Mouse (Mus musculus) myocyte (in vitro differentiated cells): ENCODE data around the gene Ssbp3. TPM values are rescaled to one million over a fixed set of nuclear protein-coding genes. Genes with fewer than 3 reads are reported as not detected.
A peak's percentile ranks its signal among the peaks of the same experiment; 100 is the strongest.

Experiments used
- H3K27me3 ChIP-seq: one replicate; pipeline ENCODE4 v1.6.1; 2011; ENCODE audit not compliant: control insufficient read depth, insufficient read depth, insufficient read length
- H3K36me3 ChIP-seq: one replicate; pipeline ENCODE4 v1.6.1; 2011; ENCODE audit not compliant: control insufficient read depth, insufficient read depth
- H3K4me2 ChIP-seq: one replicate; pipeline ENCODE4 v1.6.1; 2011; ENCODE audit warnings: low read depth, control low read depth
- H3K4me3 ChIP-seq: one replicate; pipeline ENCODE4 v1.5.1; 2011; ENCODE audit warnings: mild to moderate bottlenecking, control low read depth, moderate library complexity
- H3K79me2 ChIP-seq: one replicate; pipeline ENCODE4 v1.6.1; 2011; ENCODE audit not compliant: control insufficient read depth, insufficient read depth
- H3ac ChIP-seq: one replicate; pipeline ENCODE4 v1.6.1; 2011; ENCODE audit not compliant: control insufficient read depth, insufficient read length
- E2F4 ChIP-seq: IDR thresholded peaks from one replicate; pipeline ENCODE4 v1.6.1; 2011; ENCODE audit warnings: mild to moderate bottlenecking, control low read depth, moderate library complexity; ENCODE audit not compliant: insufficient read depth
- MAX ChIP-seq: IDR thresholded peaks from one replicate; pipeline ENCODE4 v1.6.1; 2011; ENCODE audit warnings: low read depth, mild to moderate bottlenecking, control low read depth
- MYOD1 ChIP-seq, 3 experiments: IDR thresholded peaks; one replicate each; pipeline ENCODE4 v1.6.1; 2011; ENCODE audit warnings: control low read depth in 2 of 3, low read depth in 2 of 3, mild to moderate bottlenecking in 2 of 3, moderate library complexity in 1 of 3; ENCODE audit not compliant: insufficient read length in 2 of 3, control insufficient read depth in 1 of 3
- MYOG ChIP-seq, 3 experiments: IDR thresholded peaks; one replicate each; pipeline ENCODE4 v1.6.1; 2011; ENCODE audit warnings: control low read depth in 2 of 3, low read depth in 2 of 3, mild to moderate bottlenecking in 2 of 3; ENCODE audit not compliant: insufficient read length in 2 of 3, control insufficient read depth in 1 of 3, insufficient read depth in 1 of 3
- POLR2A ChIP-seq: IDR thresholded peaks from one replicate; pipeline ENCODE4 v1.6.1; 2011; ENCODE audit warnings: low read depth, mild to moderate bottlenecking, control low read depth, moderate library complexity; ENCODE audit not compliant: insufficient read length
- POLR2AphosphoS2 ChIP-seq: IDR thresholded peaks from one replicate; pipeline ENCODE4 v1.6.1; 2011; ENCODE audit warnings: low read depth, control low read depth; ENCODE audit not compliant: insufficient read length
- REST ChIP-seq: IDR thresholded peaks from one replicate; pipeline ENCODE4 v1.6.1; 2011; ENCODE audit warnings: mild to moderate bottlenecking, control low read depth, moderate library complexity; ENCODE audit not compliant: insufficient read depth, insufficient read length
- SRF ChIP-seq: IDR thresholded peaks from one replicate; pipeline ENCODE4 v1.6.1; 2011; ENCODE audit warnings: low read depth; ENCODE audit not compliant: control insufficient read depth, insufficient read length
- TCF12 ChIP-seq: IDR thresholded peaks from one replicate; pipeline ENCODE4 v1.6.1; 2011; ENCODE audit warnings: mild to moderate bottlenecking, control low read depth; ENCODE audit not compliant: poor library complexity, insufficient read depth, severe bottlenecking
- TCF3 ChIP-seq: IDR thresholded peaks from one replicate; pipeline ENCODE4 v1.6.1; 2011; ENCODE audit warnings: low read depth, control low read depth; ENCODE audit not compliant: insufficient read length
- USF1 ChIP-seq: IDR thresholded peaks from one replicate; pipeline ENCODE4 v1.6.1; 2011; ENCODE audit warnings: low read depth, mild to moderate bottlenecking, control low read depth, moderate library complexity
- polyA plus RNA-seq: library from polyadenylated mRNA; unstranded; fragments of >200 nt; fragmentation: generic; extraction: Trizol; gene quantifications from one replicate; pipeline ENCODE4 v1.2.1, GENCODE M21; 2012; ENCODE audit warnings: missing spikeins

The Ssbp3 gene
- polyA plus RNA-seq, 1 experiment: 59.4 TPM

- TF ChIP-seq MYOG (IDR thresholded peaks at IDR 0.05; ENCODE audit: control insufficient read depth in 1 of 3, insufficient read depth in 1 of 3, insufficient read length in 2 of 3, low read depth in 2 of 3): no peak
- TF ChIP-seq POLR2AphosphoS2: no peak
- no peak for TF ChIP-seq TCF3
- TF ChIP-seq USF1: no peak
- no peak for TF ChIP-seq E2F4
- Histone ChIP-seq H3K79me2 (peaks cover 69% of the 10 kb centered on the region), H3K36me3 (no peaks in the 10 kb centered on the region)
Measured at GRCm38 (mm10) chr4:106959506-106960302, 49.2 kb downstream of the Ssbp3 start.

GRCm38 (mm10) chr4:106960476-106960875, 50.0 kb downstream of the Ssbp3 start:
- TF ChIP-seq E2F4: no peak
- TF ChIP-seq MAX: no peak
- peak in 2 of 3 experiments; percentile 52 to 76 for TF ChIP-seq MYOD1 (IDR thresholded peaks at IDR 0.05; ENCODE audit: control insufficient read depth in 1 of 3, insufficient read length in 2 of 3, low read depth in 2 of 3)
- TF ChIP-seq TCF12: peak; percentile 32
- TF ChIP-seq REST: no peak
- TF ChIP-seq MYOG (IDR thresholded peaks at IDR 0.05; ENCODE audit: control insufficient read depth in 1 of 3, insufficient read depth in 1 of 3, insufficient read length in 2 of 3, low read depth in 2 of 3): peak in 2 of 3 experiments; percentile 6 to 64
- no peak for TF ChIP-seq POLR2A
- no peak for TF ChIP-seq SRF
- no peak for TF ChIP-seq TCF3
- no peak overlapping the region for H3ac ChIP-seq
- no peaks in the 10 kb centered on the region for H3K36me3 ChIP-seq
- H3K79me2 ChIP-seq: peaks cover 69% of the 10 kb centered on the region
- H3K4me2 ChIP-seq: peak overlapping the region; percentile 28
- no peak overlapping the region for H3K4me3 ChIP-seq
- no peaks in the 10 kb centered on the region for H3K27me3 ChIP-seq

More at GRCm38 (mm10) chr4:106959506-106960302, 49.2 kb downstream of the Ssbp3 start:
- peak overlapping the region; percentile 28 for H3K4me2 ChIP-seq
- no peak overlapping the region for H3K4me3 ChIP-seq
- H3K27me3 ChIP-seq: no peaks in the 10 kb centered on the region
- H3ac ChIP-seq: no peak overlapping the region

GRCm38 (mm10) chr4:106961321-106961720, 50.8 kb downstream of the Ssbp3 start:
- Histone ChIP-seq H3K4me3 (no peak overlapping the region), H3K36me3 (no peaks in the 10 kb centered on the region), H3K27me3 (no peaks in the 10 kb centered on the region), H3K79me2 (peaks cover 69% of the 10 kb centered on the region), H3ac (no peak overlapping the region), H3K4me2 (no peak overlapping the region)
- TF ChIP-seq MYOG (IDR thresholded peaks at IDR 0.05; ENCODE audit: control insufficient read depth in 1 of 3, insufficient read depth in 1 of 3, insufficient read length in 2 of 3, low read depth in 2 of 3) (no peak), TCF12 (no peak), REST (no peak), TCF3 (no peak), POLR2A (no peak), MYOD1 (IDR thresholded peaks at IDR 0.05; ENCODE audit: control insufficient read depth in 1 of 3, insufficient read length in 2 of 3, low read depth in 2 of 3) (no peak), USF1 (no peak), MAX (no peak)

- no peak overlapping the region for H3ac ChIP-seq
- TF ChIP-seq POLR2A (no peak), MYOD1 (IDR thresholded peaks at IDR 0.05; ENCODE audit: control insufficient read depth in 1 of 3, insufficient read length in 2 of 3, low read depth in 2 of 3) (peak in 1 of 3 experiments; percentile 2)
- no peaks in the 10 kb centered on the region for H3K27me3 ChIP-seq
- H3K79me2 ChIP-seq: peaks cover 62% of the 10 kb centered on the region
- no peak overlapping the region for H3K4me3 ChIP-seq
- no peaks in the 10 kb centered on the region for H3K36me3 ChIP-seq
- no peak overlapping the region for H3K4me2 ChIP-seq
Measured at GRCm38 (mm10) chr4:106964356-106964755, 53.9 kb downstream of the Ssbp3 start.

- TF ChIP-seq USF1: no peak
- TF ChIP-seq TCF3: no peak
- H3K36me3 ChIP-seq: no peaks in the 10 kb centered on the region
- H3K4me3 ChIP-seq: no peak overlapping the region
- H3K4me2 ChIP-seq: no peak overlapping the region
- H3K27me3 ChIP-seq: no peaks in the 10 kb centered on the region
- peaks cover 64% of the 10 kb centered on the region for H3K79me2 ChIP-seq
- no peak overlapping the region for H3ac ChIP-seq
Measured at GRCm38 (mm10) chr4:106964996-106965395, 54.5 kb downstream of the Ssbp3 start.
